ENCODE assay signal across 28 mouse cellular contexts in the genomic region with DNA sequence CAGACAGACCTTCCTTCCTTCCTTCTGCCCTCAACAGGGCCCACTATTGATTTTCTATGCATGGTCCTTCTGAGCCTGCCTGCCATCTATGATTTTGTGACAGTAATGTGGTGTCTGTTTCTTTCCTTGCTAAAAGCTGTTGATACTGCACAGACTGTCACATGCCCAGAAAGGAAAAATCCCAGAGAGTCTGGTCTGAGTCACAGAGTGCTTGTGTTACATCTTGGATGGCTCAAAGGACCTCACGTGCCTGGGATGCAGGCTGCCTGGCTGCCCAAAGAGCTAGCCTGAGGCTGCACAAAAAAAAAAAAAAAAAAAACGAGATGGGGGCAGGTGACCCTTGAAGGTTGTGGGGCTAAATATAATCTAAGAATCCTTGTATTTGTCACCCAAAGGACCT. TPM values are rescaled to one million over a fixed set of nuclear protein-coding genes. Genes with fewer than 3 reads are reported as not detected.
DNase-seq lines count a peak whose midpoint lies in the region; ATAC-seq and TF ChIP-seq lines count a peak whose summit lies in the region.
"Had no signal": no experiment of that assay in that cellular context is flagged by ENCODE, and none has a peak within 500 bp of the region (broad histone marks: within the 10 kb centered on the region; RNA-seq: fewer than 3 reads in every experiment).

No protein-coding gene starts in this region.

- no peak for TF ChIP-seq POLR2A in myocyte (IDR thresholded peaks at IDR 0.05; ENCODE audit: insufficient read length, low read depth)

- DNase-seq in forebrain, embryonic 10.5 days (ENCODE audit: extremely low spot score, low spot score), result no peak
- peak; percentile 90 for DNase-seq in MN1 (ENCODE audit: low spot score)
- DNase-seq in NIH3T3 (ENCODE audit: low read depth), result peak; percentile 75
- no peak for DNase-seq in left cerebral cortex, adult 11 months (ENCODE audit: low spot score)
- DNase-seq: cerebellum, adult 11-12 months; cerebellum, adult 9-11 months; embryo, embryonic 11 days; forebrain, postnatal 0 days; heart, postnatal 10 days; kidney, adult 9 months; kidney, postnatal 14 days; liver, embryonic 13.5 days; lung, adult 18-20 months; lung, postnatal 4 days; thymus, adult 2 months; thymus, postnatal 4 days had no signal

- H3K27me3 ChIP-seq in forebrain, embryonic 10.5 days (ENCODE audit: poor library complexity, severe bottlenecking), result no peaks in the 10 kb centered on the region
- H3K27me3 ChIP-seq in forebrain, embryonic 12.5 days, result no peaks in the 10 kb centered on the region
- H3K27me3 ChIP-seq in myocyte (ENCODE audit: control insufficient read depth, insufficient read depth, insufficient read length), result no peaks in the 10 kb centered on the region
- H3K27me3 ChIP-seq: liver, embryonic 13.5 days; megakaryocyte, embryonic 14.5 days; neural tube, embryonic 12.5 days had no signal

- no peaks in the 10 kb centered on the region for H3K9me3 ChIP-seq in forebrain, embryonic 10.5 days
- no peaks in the 10 kb centered on the region for H3K9me3 ChIP-seq in forebrain, embryonic 12.5 days
- H3K9me3 ChIP-seq: embryonic facial prominence, embryonic 12.5 days; heart, embryonic 13.5 days; limb, embryonic 10.5 days; limb, embryonic 15.5 days; liver, embryonic 13.5 days; neural tube, embryonic 12.5 days had no signal

- no peak for ATAC-seq in forebrain, embryonic 12.5 days (ENCODE audit: low FRiP score)
- ATAC-seq: forebrain, postnatal 0 days; intestine, postnatal 0 days; lung, postnatal 0 days; midbrain, embryonic 16.5 days had no signal

- WGBS in forebrain, embryonic 10.5 days, result 56% methylated on average over 2 of the region's 2 CpGs
- WGBS in forebrain, embryonic 12.5 days, result 81% methylated on average over 1 of the region's 2 CpGs

- H3K9ac ChIP-seq in forebrain, embryonic 12.5 days, result no peak overlapping the region
- H3K9ac ChIP-seq: embryonic facial prominence, embryonic 12.5 days; forebrain, postnatal 0 days; heart, embryonic 13.5 days; hindbrain, embryonic 14.5 days; limb, embryonic 15.5 days; liver, embryonic 13.5 days; neural tube, embryonic 12.5 days had no signal

- H3K27ac ChIP-seq in forebrain, embryonic 10.5 days, result peak overlapping the region; percentile 77; the same call in 1 of the 2 replicates
- no peak overlapping the region for H3K27ac ChIP-seq in forebrain, embryonic 12.5 days
- H3K27ac ChIP-seq: embryonic facial prominence, embryonic 12.5 days; heart, embryonic 13.5 days; hindbrain, embryonic 14.5 days; limb, embryonic 10.5 days; limb, embryonic 15.5 days; liver, embryonic 13.5 days; neural tube, embryonic 12.5 days had no signal

- no peaks in the 10 kb centered on the region for H3K79me2 ChIP-seq in myocyte (ENCODE audit: control insufficient read depth, insufficient read depth)

- no peak overlapping the region for H3ac ChIP-seq in myocyte (ENCODE audit: control insufficient read depth, insufficient read length)

- H3K4me3 ChIP-seq in forebrain, embryonic 10.5 days, result no peak overlapping the region
- no peak overlapping the region for H3K4me3 ChIP-seq in forebrain, embryonic 12.5 days (replicated peaks)
- no peak overlapping the region for H3K4me3 ChIP-seq in myocyte
- H3K4me3 ChIP-seq: embryonic facial prominence, embryonic 12.5 days; heart, embryonic 13.5 days; limb, embryonic 10.5 days; limb, embryonic 15.5 days; liver, embryonic 13.5 days; megakaryocyte, embryonic 14.5 days; neural tube, embryonic 12.5 days had no signal

- H3K4me1 ChIP-seq in forebrain, embryonic 10.5 days, result peaks cover 10% of the 10 kb centered on the region
- peaks cover 14% of the 10 kb centered on the region for H3K4me1 ChIP-seq in forebrain, embryonic 12.5 days
- H3K4me1 ChIP-seq: embryonic facial prominence, embryonic 12.5 days; heart, embryonic 13.5 days; limb, embryonic 10.5 days; limb, embryonic 15.5 days; liver, embryonic 13.5 days had no signal

- no peak overlapping the region for H3K4me2 ChIP-seq in forebrain, embryonic 12.5 days
- H3K4me2 ChIP-seq in myocyte (ENCODE audit: low read depth), result no peak overlapping the region
- H3K4me2 ChIP-seq: embryonic facial prominence, embryonic 12.5 days; heart, embryonic 13.5 days; hindbrain, embryonic 14.5 days; limb, embryonic 15.5 days; liver, embryonic 13.5 days; neural tube, embryonic 12.5 days had no signal

- no peaks in the 10 kb centered on the region for H3K36me3 ChIP-seq in forebrain, embryonic 10.5 days (replicated peaks)
- no peaks in the 10 kb centered on the region for H3K36me3 ChIP-seq in forebrain, embryonic 12.5 days (replicated peaks)
- no peaks in the 10 kb centered on the region for H3K36me3 ChIP-seq in myocyte (ENCODE audit: control insufficient read depth, insufficient read depth)
- H3K36me3 ChIP-seq: embryonic facial prominence, embryonic 12.5 days; heart, embryonic 13.5 days; limb, embryonic 10.5 days; limb, embryonic 15.5 days; liver, embryonic 13.5 days; neural tube, embryonic 12.5 days had no signal

TF ChIP-seq in myocyte, 11 proteins besides CTCF, POLR2A, EP300 and RAD21:
- no peak for TF ChIP-seq SRF (IDR thresholded peaks at IDR 0.05; ENCODE audit: control insufficient read depth, insufficient read length, low read depth)
- TF ChIP-seq USF1 (IDR thresholded peaks at IDR 0.05; ENCODE audit: low read depth), result peak; percentile 39

RNA-seq across cellular contexts. Expression of a gene that starts 46.8 kb away (rescaled TPM):
- polyA plus RNA-seq in forebrain, embryonic 10.5 days (2016; fragmentation: Nextera tagmentation; extraction: Ambion mirVana), result 75.2 and 81.4 TPM in 2 replicates
- polyA plus RNA-seq in forebrain, embryonic 12.5 days (2016; fragmentation: Nextera tagmentation; extraction: Ambion mirVana), result 66.5 and 68.4 TPM in 2 replicates
- polyA plus RNA-seq in myocyte (2012; fragmentation: generic; extraction: Trizol), result 22.9 TPM

RNA-seq across cellular contexts. Expression of a gene that starts 52.1 kb away (rescaled TPM):
- polyA plus RNA-seq in forebrain, embryonic 10.5 days (2016; fragmentation: Nextera tagmentation; extraction: Ambion mirVana), result 14.8 and 16.5 TPM in 2 replicates
- polyA plus RNA-seq in forebrain, embryonic 12.5 days (2016; fragmentation: Nextera tagmentation; extraction: Ambion mirVana), result 36.6 and 39.9 TPM in 2 replicates
- polyA plus RNA-seq in myocyte (2012; fragmentation: generic; extraction: Trizol), result 6.9 TPM

Comparison
In these comparisons a context has a peak if more than half of its experiments do, and no peak if none do; other contexts are left out.
1. DNase-seq: peak in MN1 (single experiment) and NIH3T3 (single experiment); none in forebrain, embryonic 10.5 days (single experiment) and left cerebral cortex, adult 11 months (single experiment).